Mouse (Mus musculus) effector memory CD4-positive, alpha-beta T cell, adult 7 months (primary cell): ENCODE data around the gene Sphk2. TPM values are rescaled to one million over a fixed set of nuclear protein-coding genes. Genes with fewer than 3 reads are reported as not detected.

Experiments
- polyA plus RNA-seq: library from polyadenylated mRNA; unstranded; fragments of 100-300 nt; shearing (Covaris generic); gene quantifications from one replicate; pipeline ENCODE4 v1.2.1, GENCODE M21; 2017

Sphk2 gene
- polyA plus RNA-seq = 17.9 TPM

DNA sequence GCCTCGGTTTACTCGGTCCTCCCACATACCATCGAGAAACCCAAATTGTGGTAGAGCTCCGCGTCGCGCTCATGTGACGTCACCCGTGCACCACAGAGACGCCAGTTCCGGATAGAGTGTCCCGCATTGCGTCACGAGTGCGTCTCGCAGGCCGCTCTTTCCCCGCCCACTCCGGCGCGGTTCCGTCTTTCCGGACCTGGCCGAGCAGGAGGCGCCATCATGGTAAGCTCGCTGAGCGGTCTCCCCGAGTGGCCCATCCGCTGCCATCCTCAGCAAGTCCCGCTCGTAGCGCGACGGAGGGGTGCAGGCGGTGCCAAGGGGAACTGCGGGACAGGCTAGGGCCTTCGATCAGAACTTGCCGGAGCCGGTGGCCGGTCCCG, at the start of gene Sphk2:
Gene Sphk2, minus strand, starts transcription at position 85 of the 380 bp plus-strand sequence.

DNA sequence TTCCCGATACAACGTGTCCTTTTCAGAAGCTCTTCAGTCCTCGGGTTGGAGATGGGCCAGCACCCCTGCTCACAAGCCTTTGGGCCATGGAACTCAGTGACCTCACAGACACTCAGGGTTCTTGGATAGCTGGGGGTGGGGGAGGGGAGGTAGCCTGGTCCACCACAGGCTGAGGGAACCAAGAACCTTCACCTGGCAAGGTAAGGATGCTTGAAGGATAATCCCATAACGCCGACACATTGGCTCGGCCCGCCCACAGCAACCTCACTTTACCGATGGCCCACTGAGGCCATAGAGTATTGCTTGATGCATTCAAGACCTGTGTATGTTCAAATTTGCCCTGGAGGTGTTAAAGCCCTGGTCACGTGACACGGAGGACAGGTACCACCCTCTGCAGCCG, 7.9 kb upstream of the Sphk2 start, which contains the start of gene Spaca4:
Gene Spaca4, minus strand, starts transcription at position 101 of the 400 bp plus-strand sequence.

DNA sequence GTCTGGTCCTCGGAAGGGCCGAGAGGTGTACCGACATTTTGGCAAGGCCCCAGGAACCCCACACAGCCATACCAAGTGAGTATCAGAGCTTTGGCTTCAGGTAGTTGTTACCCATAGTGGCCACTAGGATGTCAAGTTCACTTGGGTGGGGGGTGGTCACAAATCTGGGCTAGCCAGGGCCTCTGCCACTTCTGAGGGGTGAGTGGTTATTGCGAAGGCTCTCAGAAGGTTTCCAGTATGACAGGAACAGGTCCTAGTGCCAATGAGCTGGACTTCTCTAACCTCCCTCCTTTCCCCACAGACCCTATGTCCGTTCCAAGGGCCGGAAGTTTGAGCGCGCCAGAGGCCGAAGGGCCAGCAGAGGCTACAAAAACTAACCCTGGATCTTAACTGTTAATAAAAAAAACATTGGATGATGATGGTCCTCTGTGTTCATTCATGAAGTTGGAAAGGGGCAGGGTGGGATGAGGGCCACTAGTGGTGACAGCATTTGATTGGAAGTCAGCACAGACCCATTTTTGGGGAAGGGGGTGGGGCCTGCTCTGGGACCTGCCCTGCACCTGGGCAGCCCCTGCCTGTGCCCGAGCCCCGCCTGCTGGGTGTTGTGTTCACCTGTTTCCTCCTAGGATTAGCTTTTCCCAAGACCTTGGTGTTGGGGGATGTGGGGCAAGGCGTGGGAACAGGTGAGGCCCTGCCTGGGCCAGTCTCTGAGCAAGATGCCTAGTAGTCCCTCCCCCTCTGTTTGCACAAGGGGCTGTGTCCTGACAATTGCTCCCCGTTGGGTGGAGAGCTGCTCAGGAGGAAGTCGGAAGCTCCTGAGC, 2.8 kb upstream of the Sphk2 start, which contains the start of gene Fam83e:
Gene Fam83e, plus strand, starts transcription at position 800 of the 821 bp plus-strand sequence.

DNA sequence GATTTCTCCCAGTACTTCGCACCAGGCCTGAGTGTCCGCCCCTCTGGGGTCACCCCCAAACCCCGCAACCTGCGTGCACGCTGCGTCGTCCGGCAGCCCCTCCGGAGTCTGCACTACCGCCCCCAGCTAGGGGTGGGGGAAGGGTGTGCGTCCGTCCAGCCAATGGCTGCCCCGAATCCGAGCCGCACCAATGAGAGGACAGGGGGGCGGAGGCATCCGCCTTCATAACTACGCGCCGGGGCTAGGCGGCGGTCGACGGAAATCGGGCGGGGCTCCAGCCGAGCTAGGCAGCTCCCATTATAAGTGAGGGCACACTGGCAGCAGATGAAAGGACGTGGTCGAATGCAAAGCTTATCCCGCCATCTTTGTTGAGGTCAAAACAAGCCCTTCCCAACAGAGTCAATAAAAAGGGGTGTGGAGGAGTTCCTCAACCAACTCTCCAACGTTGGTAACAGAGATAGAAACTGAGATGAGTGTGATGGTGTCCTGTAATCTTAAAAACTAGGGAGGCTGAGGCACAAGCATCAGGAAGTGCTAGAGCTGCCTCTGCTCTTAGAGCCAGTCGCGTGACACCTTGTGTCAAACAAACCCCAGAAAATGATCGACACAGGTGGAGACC, 2.6 kb downstream of the Sphk2 start, which contains the start of gene Rpl18:
Gene Rpl18, plus strand, starts transcription at position 368 of the 619 bp plus-strand sequence.

DNA sequence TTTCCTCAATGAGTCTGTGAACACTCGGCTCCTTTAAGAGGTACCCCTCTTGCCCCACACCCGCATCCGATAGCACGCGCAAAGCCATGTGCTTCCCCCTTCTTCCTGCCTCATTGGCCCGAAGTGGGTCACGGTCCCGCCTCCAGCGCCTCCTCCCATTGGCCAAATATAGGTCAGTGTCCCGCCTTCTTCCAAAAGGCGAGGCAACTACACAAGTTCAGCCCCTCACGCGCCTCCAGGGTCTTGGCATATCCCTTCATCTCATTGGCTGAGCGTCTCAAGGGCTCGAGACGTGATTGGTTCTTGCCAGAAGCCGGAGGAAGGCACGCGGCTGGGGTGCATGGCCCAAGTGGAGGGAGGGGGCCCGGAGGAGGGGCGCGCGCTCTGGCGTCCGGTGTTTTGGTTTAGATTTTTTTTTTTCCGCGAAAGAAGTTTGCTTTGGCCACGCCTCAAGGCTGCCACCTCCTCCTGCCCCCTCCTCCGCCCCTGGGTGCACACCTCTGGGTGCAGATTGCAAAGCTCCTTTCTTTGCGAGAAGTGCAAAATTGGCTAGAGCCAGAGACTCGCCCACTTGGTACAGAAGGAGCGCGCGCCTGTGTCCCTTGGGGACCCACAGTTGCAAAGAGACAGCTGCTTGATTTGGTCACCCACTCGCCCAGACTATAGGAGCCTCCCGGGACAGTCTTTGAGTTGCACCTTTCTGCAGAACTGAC, 12.9 kb downstream of the Sphk2 start, which contains the start of gene Dbp:
Gene Dbp, plus strand, starts transcription at position 359 of the 713 bp plus-strand sequence.

DNA sequence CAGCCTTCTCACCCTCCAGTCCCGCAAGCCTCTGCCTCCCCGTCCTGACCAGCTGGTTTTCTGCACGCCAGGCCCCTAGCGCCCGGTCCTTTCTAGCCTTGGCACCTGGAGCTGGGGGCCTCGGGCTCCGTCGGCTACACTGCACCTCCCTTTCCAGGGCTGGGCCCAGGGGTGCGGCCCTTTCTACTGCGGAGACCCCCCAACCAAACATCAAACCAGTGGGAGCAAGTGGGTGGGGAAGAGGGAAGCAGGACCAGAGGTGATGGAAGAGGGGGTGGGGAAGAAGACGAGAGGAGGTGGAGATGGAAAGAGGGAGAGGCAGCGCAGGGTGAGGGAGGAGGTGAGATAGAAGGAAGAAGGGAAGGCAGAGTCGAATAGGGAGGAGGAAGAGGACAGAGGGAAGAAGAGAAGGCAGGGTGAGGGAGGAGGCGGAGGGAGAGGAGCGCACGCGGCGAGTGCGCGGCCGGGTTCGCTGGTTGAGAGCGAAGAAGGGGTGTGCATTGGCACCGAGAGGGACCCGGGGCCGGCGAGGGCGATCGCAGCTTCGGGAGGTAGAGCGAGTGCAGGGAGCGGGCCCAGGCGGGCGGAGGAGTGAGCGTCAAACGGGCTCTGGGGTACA, 18.2 kb downstream of the Sphk2 start, which contains the start of gene Car11:
Gene Car11, plus strand, starts transcription at position 321 of the 619 bp plus-strand sequence.

DNA sequence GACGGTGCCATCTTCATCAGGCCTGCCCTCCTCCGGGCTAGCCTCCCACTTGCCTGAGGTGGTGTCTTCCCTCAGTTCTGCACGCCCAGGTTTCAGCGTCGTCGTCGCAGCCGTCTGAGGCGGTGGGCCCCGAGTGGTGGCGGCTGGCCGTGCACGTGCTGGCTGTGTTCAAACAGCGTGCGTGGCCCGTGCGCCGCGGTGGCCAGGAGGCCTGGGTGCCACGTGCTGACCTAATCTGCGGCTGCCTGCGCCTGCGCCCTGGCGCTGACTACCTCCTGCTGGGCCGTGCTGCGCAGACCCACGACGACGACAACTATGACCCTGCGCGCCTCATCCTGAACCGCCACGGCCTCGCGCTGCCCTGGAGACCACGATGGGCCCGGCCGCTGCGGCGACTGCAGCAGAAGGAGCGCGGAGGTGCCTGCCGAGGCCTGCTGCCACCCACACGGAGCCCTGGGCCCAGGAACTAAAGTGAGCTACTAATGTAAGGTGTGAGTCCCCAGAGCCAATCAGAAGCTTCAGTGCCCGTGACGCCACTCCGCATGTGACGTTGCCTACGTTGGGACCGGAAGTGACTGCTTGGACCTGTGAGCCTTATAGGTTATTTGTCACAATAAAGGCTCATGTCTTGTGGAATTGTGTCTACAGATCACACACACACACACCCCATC, 23.7 kb downstream of the Sphk2 start, which contains the start of gene Sec1:
Gene Sec1, minus strand, starts transcription at position 482 of the 671 bp plus-strand sequence.

DNA sequence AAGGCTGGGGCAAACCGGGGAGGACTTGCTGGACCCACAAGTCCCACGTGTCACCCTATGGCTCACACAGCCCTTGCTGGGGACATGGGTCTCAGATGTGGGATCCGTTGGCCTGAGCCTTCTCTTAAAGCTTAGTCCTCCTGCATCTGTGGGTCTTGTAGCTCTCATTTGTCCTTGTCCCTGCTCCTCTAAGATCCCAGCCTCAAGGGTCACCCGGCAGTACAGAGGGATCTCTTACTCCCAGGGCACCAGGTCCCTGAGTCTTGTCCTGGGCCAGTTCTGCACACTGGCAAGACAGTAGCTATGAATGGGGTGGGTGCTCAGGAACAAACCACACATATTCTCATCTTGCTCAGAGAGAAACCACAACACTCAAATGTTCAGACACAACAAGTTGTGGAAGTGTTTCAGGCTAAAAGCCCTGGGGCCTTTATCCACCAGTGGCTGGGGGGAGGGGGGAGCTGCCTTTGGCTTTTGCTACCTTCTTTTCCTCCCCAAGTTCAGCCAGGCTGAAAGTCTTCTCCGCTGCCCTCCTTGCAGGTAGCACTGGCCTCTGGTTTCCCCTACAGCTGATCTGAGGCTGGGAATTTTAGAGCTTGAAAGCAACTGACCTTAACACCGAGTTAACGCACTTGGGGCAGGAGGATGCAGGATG, 34.3 kb downstream of the Sphk2 start, which contains the start of gene Ntn5:
Gene Ntn5, plus strand, starts transcription at position 627 of the 655 bp plus-strand sequence.

DNA sequence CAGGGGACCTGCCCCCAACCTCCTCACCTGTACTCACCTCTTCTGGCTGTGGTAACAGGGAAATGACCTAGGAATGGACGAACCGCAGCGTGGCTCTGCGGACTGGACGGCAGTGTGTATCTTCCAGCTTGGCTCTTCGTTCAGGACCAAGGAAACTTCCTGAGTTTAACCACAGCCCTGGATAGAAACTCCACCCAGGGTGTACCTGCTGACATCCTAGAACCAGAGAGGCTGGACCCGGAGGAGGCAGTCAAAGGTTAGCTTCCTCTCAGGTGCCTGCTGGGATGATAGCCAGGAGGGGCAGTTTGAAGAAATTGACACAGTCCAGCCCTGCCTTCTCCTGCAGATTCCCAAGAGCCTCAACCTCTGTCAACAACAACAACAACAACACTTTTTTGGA, 51.6 kb downstream of the Sphk2 start, which contains the start of gene Fut2:
Gene Fut2, minus strand, starts transcription at position 234 of the 400 bp plus-strand sequence.

Other genes with a start within 250 kb of the Sphk2 start
- 1.3 TPM for gene Tulp2, start 236.1 kb downstream of the Sphk2 start, polyA plus RNA-seq
- 0.89 TPM for gene Gm45808, start 231.2 kb downstream of the Sphk2 start, polyA plus RNA-seq
- 0.80 TPM for gene Dhdh, start 229.2 kb downstream of the Sphk2 start, polyA plus RNA-seq
- gene Nucb1, start 207.6 kb downstream of the Sphk2 start, polyA plus RNA-seq = 218 TPM
- gene Ppp1r15a, start 191.7 kb downstream of the Sphk2 start, polyA plus RNA-seq = 751 TPM
- gene Plekha4, start 191.7 kb downstream of the Sphk2 start, polyA plus RNA-seq = 1.3 TPM
- gene Hsd17b14, start 163.1 kb downstream of the Sphk2 start, polyA plus RNA-seq = 2.0 TPM
- 38.0 TPM for gene Bcat2, start 147.8 kb downstream of the Sphk2 start, polyA plus RNA-seq
- not detected for gene Fgf21, start 102.5 kb downstream of the Sphk2 start, polyA plus RNA-seq
- 1.2 TPM for gene Fut1, start 100.7 kb downstream of the Sphk2 start, polyA plus RNA-seq
- not detected for gene Izumo1, start 96.2 kb downstream of the Sphk2 start, polyA plus RNA-seq
- not detected for gene Rasip1, start 90.5 kb downstream of the Sphk2 start, polyA plus RNA-seq
- 1.1 TPM for gene Mamstr, start 78.0 kb downstream of the Sphk2 start, polyA plus RNA-seq
- 0.89 TPM for gene Fut2, start 51.6 kb downstream of the Sphk2 start, polyA plus RNA-seq
- not detected for gene Ntn5, start 34.0 kb downstream of the Sphk2 start, polyA plus RNA-seq
- not detected for gene Sec1, start 23.6 kb downstream of the Sphk2 start, polyA plus RNA-seq
- gene Car11, start 18.2 kb downstream of the Sphk2 start, polyA plus RNA-seq = 1.3 TPM
- gene Dbp, start 12.9 kb downstream of the Sphk2 start, polyA plus RNA-seq = 7.4 TPM
- gene Rpl18, start 2.5 kb downstream of the Sphk2 start, polyA plus RNA-seq = 1,531 TPM
- 0.57 TPM for gene Fam83e, start 3.2 kb upstream of the Sphk2 start, polyA plus RNA-seq
- not detected for gene Spaca4, start 7.8 kb upstream of the Sphk2 start, polyA plus RNA-seq
- gene Lmtk3, start 65.7 kb upstream of the Sphk2 start, polyA plus RNA-seq = 0.13 TPM
- gene Sult2b1, start 66.7 kb upstream of the Sphk2 start, polyA plus RNA-seq = 13.1 TPM
- gene Cyth2, start 96.6 kb upstream of the Sphk2 start, polyA plus RNA-seq = 153 TPM
- gene Kcnj14, start 106.8 kb upstream of the Sphk2 start, polyA plus RNA-seq = 0.46 TPM
- 34.7 TPM for gene Grwd1, start 112.9 kb upstream of the Sphk2 start, polyA plus RNA-seq
- 55.4 TPM for gene Kdelr1, start 154.8 kb upstream of the Sphk2 start, polyA plus RNA-seq
- gene Grin2d, start 160.4 kb upstream of the Sphk2 start, polyA plus RNA-seq = 0.84 TPM
- not detected for gene Syngr4, start 178.7 kb upstream of the Sphk2 start, polyA plus RNA-seq
- 3.7 TPM for gene Tmem143, start 178.9 kb upstream of the Sphk2 start, polyA plus RNA-seq
- 436 TPM for gene Emp3, start 203.4 kb upstream of the Sphk2 start, polyA plus RNA-seq
- 1.2 TPM for gene Ccdc114, start 206.1 kb upstream of the Sphk2 start, polyA plus RNA-seq